Mouse (Mus musculus): ENCODE data around the gene Git1. TPM values are rescaled to one million over a fixed set of nuclear protein-coding genes. Genes with fewer than 3 reads are reported as not detected.
"Not testable (repeated sequence)": the region's sequence is repeated elsewhere in the genome, so short reads cannot be mapped to it uniquely, and the experiment has no call there.

Git1 gene
- total RNA-seq, 2 experiments from 2014 or later, result 13.6 to 37.5 TPM

DNA sequence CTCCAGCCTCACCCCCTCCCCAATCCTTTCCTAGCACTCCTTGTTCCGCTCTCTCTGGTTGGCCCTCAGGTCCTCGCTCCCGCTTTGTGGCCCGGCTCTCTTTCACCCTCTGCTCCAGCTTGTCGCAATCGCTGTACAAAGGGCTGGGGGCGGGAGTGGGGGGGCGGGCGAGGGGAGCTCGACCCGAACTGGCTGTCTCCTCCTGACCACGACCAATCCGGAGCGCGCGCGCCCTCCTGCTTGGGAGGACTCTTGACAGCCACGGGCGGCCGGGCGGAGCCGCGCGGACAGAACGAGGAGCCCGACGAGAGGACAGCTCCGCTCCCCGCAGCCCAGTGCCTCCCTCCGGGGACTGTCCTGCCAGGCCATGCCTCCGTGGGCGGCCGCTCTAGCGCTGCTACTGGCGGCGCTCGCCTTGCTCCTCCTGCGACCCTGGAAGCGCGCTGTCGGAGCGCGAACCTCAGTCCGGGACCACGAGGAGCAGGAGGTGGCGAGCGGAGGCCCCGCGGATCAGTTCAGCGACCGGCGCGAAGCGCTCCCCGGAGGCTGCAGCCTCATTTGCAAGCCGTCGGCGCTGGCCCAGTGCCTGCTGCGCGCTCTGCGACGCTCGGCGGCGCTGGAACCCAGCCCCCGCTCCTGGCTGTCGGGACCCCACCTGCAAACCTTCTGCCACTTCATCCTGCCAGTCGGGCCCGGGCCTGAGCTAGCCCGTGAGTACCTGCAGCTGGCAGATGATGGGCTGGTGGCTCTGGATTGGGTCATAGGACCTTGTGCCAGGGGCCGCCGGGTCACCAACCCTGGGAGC, 21.7 kb downstream of the Git1 start, which contains the start of gene Abhd15:
Abhd15 (plus strand) TSS at position 290 of the 805 bp plus-strand sequence.
- 0 out of 2 replicates have a peak, but pooled peaks have one; percentile 13 for ATAC-seq (replicated peaks; ENCODE audit: low FRiP score, low TSS enrichment, poor library complexity, severe bottlenecking)

DNA sequence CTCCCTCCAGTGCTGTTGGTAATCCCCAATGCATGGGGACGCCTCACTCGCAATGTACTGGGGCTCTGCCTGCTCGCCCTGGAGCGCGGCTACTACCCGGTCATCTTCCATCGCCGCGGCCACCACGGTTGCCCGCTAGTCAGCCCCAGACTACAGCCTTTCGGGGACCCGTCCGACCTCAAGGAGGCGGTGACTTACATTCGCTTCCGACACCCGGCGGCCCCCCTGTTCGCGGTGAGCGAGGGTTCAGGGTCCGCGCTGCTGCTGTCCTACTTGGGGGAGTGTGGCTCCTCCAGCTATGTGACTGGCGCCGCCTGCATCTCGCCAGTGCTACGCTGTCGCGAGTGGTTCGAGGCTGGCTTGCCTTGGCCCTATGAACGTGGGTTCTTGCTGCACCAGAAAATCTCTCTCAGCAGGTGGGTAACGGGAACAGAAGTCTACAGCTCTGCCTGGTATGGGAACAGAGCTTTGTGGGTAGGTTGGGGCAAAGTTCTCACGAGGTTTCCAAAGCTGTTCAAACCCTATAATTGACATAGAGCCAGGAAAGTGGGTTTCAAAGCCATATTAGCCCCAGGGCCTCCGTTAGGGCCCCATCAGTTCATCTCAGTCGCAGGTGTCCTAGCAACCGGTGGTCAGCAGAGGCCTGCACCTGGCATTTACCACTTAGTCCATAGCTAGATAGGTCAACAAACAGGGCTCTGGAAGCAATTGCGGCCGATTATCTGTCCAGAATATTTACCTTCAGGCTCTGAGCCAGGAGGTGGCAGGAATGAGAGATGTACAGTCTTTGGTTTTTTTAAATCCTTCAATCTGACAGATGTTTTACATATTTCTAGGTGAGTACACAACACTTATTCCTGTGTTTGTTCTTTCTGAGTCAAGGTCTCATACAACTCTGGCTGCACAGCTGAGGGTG, 22.5 kb downstream of the Git1 start, which contains the start of gene Trp53i13:
Trp53i13 (minus strand) TSS at position 344 of the 916 bp plus-strand sequence.
- ATAC-seq (replicated peaks; ENCODE audit: low FRiP score, low TSS enrichment, poor library complexity, severe bottlenecking), result no peak

DNA sequence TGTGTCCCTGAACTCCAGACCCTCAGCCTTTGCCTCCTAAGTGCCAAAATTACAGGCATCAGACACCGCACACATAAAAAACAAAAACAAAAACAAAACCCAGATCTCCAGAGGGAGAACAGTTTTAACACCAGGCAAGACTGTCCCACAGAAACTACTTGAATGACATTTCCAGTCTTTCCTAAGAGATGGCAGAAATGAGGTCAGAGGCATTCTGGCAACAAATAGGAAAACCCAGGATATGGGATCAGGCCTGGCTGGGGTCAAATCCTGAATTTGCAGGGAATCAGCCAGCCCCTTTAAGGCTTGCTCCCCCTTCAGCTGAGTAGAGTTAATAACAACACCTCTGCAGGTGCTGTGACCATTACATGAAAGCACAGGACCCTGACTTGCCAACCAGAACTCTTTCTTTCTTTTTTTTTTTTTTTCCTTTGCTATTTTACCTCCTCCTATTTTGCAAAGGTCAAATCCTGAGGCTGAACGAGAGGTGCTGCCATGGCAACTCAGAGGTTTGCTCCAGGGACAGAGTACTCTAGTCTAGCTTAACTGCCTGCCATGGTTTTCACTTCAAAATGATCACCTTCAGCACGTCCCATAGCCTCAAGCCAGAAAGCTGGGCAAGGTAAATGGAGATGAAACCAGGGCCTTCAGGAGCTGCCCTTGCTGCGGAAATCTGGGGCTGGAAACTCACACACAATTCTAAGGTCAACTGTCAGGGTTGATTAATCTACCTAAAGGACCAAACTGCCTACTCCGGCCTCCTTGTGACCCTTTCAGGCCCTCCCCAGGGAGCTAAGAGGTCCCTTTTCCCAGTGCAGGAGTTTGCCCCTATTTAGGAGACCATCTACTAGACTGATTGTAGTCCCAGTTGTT, 23.4 kb downstream of the Git1 start:
- ATAC-seq (replicated peaks; ENCODE audit: low FRiP score, low TSS enrichment, poor library complexity, severe bottlenecking), result no peak

DNA sequence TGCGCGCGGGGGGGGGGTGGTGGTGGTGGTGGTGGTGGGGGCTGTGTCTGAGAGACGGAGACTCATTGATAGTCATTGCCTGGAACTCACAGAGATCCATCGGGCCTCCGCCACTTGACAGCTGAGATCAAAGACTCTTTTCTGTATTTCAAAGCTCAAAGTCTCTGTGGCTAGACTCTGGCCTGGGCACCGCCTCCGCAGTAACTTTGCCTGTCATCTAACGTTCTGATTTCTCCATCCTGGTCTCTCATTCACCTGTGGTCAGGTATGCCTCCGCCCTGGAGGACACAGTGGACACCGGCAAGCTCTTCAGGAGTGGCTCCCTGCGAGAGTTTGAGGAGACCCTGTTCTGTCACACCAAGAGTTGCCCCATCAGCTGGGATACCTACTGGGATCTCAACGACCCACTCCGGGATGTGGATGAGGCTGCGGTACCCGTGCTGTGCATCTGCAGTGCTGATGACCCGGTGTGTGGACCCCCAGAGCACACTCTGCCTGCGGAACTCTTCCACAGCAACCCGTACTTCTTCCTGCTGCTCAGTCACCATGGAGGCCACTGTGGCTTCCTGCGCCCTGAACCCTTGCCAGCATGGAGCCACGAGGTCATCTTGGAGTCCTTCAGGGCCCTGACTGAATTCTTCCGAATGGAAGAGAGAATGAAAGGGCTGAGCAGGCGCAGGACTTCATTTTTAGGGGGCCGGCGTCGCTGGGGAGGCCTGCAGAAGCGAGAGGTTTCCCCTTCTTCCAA, 24.9 kb downstream of the Git1 start:
- ATAC-seq (replicated peaks; ENCODE audit: low FRiP score, low TSS enrichment, poor library complexity, severe bottlenecking), result no peak

DNA sequence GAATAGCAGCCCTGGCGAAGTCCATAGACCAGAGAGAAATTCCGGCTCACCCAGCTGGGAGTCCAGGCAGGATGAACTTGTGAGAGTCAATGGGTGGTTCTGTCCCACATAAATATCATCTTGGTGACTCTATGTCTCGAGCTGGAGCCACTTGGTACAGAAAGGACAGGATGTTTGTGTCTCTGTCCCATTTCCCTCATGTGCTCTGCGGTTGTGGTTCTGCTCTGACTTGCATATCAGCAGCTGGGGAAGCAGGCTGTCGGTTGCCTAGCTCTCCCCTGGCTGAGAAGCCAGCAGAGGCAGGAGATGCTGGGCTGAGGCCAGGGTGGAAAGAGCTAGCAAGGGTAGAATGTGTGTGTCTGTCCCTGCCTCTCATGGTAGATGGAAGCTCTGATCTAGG, 25.7 kb downstream of the Git1 start, which contains the start of gene Gm10392:
Gm10392 (minus strand) TSS at position 156 of the 400 bp plus-strand sequence.
- ATAC-seq (replicated peaks; ENCODE audit: low FRiP score, low TSS enrichment, poor library complexity, severe bottlenecking), result peak; percentile 32; the same call in 1 of the 2 replicates

DNA sequence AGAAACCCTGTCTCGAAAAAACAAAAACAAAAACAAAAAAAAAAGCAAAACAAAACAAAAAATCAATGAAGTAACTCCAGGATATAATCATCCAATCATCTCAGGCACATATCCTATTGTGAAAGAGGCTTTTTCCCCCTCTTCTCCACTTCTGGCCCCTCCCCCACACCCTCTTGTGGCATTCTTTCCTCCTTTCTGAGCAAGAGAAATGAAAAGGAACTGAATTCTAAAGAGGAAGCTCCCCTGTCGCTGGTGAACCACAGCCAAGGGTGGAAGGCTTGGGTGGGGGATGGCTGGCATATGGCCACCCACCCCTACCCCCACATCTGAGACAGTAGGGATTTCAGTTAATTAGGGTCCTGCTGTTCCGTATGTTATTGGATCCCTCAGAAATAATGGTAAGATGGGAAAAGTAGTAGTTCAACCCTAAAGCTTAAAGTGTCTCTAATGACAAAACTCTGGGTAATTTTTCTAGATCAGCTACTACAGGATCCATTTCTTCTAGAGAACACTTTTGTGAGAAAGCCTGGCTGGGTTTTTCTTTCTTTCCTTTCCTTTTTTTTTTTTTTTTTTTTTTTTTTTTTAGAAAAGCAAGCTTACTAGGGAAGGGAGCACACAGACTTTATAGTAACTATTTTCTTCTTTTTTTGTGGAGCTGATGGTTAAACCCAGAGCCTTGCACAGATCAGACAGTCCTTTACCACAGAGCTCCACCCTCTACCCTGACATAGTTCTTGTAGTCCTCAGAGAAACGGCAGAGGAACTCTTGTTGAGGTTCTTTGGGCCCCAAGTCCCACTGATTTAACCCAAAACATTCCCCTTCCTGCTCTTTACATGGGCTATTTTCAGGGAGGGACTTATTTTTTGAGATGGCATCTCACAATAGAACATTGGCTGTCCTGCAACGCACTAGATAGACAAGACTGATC, 27.5 kb downstream of the Git1 start:
- ATAC-seq (replicated peaks; ENCODE audit: low FRiP score, low TSS enrichment, poor library complexity, severe bottlenecking), result no peak

DNA sequence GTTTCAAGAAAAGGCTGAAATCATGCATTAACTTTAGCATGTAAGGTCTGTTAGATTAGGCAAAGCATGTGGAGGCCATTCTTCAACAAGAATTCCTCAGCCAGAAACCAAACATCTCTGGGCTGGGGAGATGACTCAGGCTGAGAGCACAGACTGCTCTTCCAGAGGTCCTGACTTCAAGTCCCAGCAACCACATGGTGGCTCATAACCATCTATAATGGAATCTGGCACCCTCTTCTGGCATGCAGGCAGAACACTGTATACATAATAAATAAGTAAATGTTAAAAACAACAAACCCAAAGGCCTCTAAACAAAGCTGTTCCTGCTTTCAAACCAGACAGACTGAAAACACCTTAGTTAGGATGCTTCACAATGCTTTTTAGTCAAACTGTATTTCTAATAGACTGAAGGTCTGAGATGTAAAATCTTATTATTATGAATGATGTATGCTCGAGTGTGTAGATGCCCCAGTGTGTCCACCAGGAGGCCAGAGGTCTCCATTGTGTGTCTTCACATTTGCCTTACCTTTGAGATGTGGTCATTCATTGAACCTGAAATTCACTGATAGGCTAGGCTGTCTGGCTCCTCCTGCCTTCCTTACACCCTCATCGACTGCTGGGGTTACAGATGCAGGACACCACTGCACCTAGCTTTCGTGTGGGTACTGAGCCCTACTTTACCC, 32.6 kb downstream of the Git1 start:
- peak; percentile 61; the same call in 1 of the 2 replicates for ATAC-seq (replicated peaks; ENCODE audit: low FRiP score, low TSS enrichment, poor library complexity, severe bottlenecking)

DNA sequence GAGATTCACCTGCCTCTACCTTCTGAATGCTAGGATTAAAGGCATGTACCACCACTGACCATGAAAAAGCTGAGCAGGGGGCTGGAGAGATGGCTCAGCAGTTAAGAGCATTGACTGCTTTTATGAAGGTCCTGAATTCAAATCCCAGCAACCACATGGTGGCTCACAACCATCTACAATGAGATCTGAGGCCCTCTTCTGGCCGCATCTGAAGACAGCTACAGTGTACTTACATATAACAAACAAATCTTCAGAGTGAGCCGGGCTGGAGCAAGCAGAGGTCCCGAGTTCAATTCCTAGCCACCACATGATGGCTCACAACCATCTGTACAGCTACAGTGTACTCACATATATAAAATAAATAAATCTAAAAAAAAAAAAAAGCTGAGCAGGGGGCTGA, 35.1 kb downstream of the Git1 start:
- ATAC-seq (replicated peaks; ENCODE audit: low FRiP score, low TSS enrichment, poor library complexity, severe bottlenecking), result not testable (repeated sequence)

DNA sequence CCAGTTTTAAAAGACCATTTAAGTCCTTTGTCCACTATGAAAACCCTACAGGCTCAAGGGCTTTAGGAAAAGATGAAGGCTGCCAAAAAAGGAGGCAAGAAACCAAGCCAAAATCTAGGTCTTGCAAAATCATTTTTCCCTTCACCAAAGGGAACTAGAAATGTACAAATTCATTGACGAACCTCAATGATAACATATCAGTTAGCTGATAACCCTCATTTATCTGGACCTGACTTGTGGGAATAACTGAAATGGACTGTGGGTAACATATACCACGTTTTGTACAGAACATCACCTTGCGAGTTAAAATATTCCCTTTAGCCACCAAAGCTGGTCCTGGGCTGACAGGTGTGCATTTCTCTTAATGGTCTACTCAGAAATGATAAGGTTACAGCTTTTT, 36.3 kb downstream of the Git1 start:
- ATAC-seq (replicated peaks; ENCODE audit: low FRiP score, low TSS enrichment, poor library complexity, severe bottlenecking), result no peak

DNA sequence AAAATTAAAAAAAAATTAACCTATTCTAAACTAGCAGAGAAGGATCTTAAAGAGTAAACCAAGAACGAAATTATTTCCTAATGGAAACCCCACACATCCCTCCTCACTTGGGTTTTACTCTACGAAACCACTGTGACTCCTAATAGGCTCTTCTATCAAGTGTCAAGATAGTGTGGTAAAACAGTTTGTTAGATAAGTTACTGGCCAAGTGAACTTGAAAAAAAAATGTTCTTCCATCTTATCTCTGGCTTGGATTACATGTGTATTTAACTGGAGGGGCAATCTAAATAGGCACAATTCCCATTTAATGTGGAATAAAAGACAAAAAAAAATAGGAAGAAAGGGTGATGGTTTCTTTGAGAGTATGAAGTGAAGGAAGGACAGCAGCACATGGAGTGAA, 37.5 kb downstream of the Git1 start:
- ATAC-seq (replicated peaks; ENCODE audit: low FRiP score, low TSS enrichment, poor library complexity, severe bottlenecking), result no peak

DNA sequence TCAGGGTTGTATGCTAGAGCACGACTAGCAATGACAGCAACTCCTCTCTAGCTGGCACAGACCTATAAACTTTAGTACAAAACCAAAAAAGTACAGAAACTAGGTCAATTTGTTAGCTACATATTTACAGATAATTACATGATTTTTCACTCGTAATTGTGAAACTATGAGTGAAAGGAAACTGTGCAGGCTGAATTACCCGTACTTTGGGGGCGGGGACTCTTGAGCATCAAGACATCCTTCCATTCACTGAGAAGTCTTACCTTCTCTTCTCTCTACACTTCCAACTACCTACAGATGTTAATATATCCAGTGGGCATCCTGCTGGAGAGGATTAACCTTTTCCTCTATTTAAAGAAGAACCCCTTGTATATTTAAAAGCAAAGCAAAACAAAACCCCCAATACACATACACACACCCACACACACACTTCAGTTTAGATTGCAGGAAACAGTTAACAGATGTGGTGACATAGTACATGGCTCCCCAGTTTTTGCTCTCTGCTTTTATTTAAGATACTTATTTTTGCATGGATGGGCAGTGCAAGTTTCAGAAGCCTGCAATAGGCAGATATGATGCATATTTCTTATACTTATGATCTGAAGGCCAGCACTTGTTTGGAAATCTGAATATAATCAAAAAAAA, 39.0 kb downstream of the Git1 start:
- ATAC-seq (replicated peaks; ENCODE audit: low FRiP score, low TSS enrichment, poor library complexity, severe bottlenecking), result no peak

DNA sequence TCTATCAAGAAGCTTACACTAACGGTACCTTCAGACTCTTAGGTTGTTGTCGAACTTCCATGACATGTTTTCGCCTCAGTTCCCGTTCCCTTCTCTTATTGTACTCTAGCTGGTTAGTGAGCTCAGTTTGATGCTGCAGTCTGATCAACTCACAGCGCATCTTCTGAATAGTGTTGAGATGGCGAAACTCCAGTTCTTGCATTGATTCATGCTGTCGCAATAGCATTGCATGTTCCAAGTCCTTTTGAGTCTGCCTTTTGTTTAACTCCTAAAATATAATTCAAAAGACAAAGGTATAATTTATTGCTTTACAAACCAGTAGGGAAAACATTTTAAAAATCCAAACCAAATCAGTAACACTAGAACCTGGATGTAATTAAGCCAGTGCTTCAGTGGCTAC, 51.9 kb downstream of the Git1 start:
- ATAC-seq (replicated peaks; ENCODE audit: low FRiP score, low TSS enrichment, poor library complexity, severe bottlenecking), result no peak

Other genes starting within 250 kb of the Git1 start
- gene Coro6, start 31.2 kb upstream of the Git1 start, total RNA-seq (2014; fragmentation: Nextera tagmentation), result not detected in 2 replicates
- gene Coro6, start 31.2 kb upstream of the Git1 start, total RNA-seq (2017), result not detected in 2 replicates
- gene Ankrd13b, start 3.9 kb upstream of the Git1 start, total RNA-seq (2014; fragmentation: Nextera tagmentation), result 25.8 and 26.4 TPM in 2 replicates
- 8.3 and 11.7 TPM in 2 replicates for gene Ankrd13b, start 3.9 kb upstream of the Git1 start, total RNA-seq (2017)
- gene Abhd15, start 21.6 kb downstream of the Git1 start, total RNA-seq (2014; fragmentation: Nextera tagmentation), result 2.1 and 2.2 TPM in 2 replicates
- 0.70 and 4.1 TPM in 2 replicates for gene Abhd15, start 21.6 kb downstream of the Git1 start, total RNA-seq (2017)
- gene Trp53i13, start 22.4 kb downstream of the Git1 start, total RNA-seq (2014; fragmentation: Nextera tagmentation), result 3.8 and 11.1 TPM in 2 replicates
- gene Trp53i13, start 22.4 kb downstream of the Git1 start, total RNA-seq (2017), result 0.66 and 0.76 TPM in 2 replicates
- gene Gm10392, start 25.6 kb downstream of the Git1 start, total RNA-seq (2014; fragmentation: Nextera tagmentation), result 0.69 and 1.3 TPM in 2 replicates
- gene Gm10392, start 25.6 kb downstream of the Git1 start, total RNA-seq (2017), result not detected in 2 replicates
- gene Taok1, start 114.3 kb downstream of the Git1 start, total RNA-seq (2014; fragmentation: Nextera tagmentation), result 15.4 and 20.3 TPM in 2 replicates
- gene Taok1, start 114.3 kb downstream of the Git1 start, total RNA-seq (2017), result 28.9 and 39.6 TPM in 2 replicates
- 60.0 and 67.4 TPM in 2 replicates for gene Nufip2, start 192.6 kb downstream of the Git1 start, total RNA-seq (2014; fragmentation: Nextera tagmentation)
- 78.5 and 79.1 TPM in 2 replicates for gene Nufip2, start 192.6 kb downstream of the Git1 start, total RNA-seq (2017)
- gene Cryba1, start 231.7 kb downstream of the Git1 start, total RNA-seq (2014; fragmentation: Nextera tagmentation), result not detected in 2 replicates
- not detected in 2 replicates for gene Cryba1, start 231.7 kb downstream of the Git1 start, total RNA-seq (2017)

Data from megakaryocyte-erythroid progenitor cell, adult 5-6 weeks (primary cell).